Mouse (Mus musculus) bone marrow macrophage, adult 2 months (primary cell): ENCODE data around the gene Ap1m2.

Source experiments
- CTCF ChIP-seq: IDR thresholded peaks from 2 replicates; pipeline ENCODE4 v1.5.1; 2012; ENCODE audit warnings: low read depth, mild to moderate bottlenecking, low read length, moderate library complexity
- POLR2A ChIP-seq: IDR thresholded peaks from 2 replicates; pipeline ENCODE4 v1.6.1; 2012; ENCODE audit warnings: mild to moderate bottlenecking, low read depth, low read length, borderline replicate concordance

DNA sequence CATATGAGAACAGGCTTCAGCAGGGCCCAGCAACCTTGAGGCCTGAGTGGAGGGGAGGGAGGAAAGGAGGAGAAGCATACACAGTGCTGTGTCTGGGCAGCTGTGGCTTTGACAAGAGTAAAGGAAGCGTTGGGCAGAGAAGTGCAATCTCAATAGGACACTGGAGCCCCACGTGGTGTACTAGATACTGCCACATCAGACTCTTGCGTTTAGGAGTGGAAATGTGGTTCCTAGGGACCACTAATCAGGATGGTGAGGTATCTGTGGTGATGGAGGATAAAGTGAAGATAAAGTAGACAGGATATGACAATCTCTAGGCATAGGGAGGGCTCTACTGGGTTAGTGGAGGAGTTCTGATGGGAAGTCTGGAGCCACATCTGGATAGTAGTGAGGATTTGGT, 25.4 kb downstream of the Ap1m2 start:
- TF ChIP-seq POLR2A (no peak), CTCF (no peak)
